Mouse (Mus musculus) layer of hippocampus, adult 18-20 months (tissue): ENCODE measurements around the gene Mylk2. TPM values are rescaled to one million over a fixed set of nuclear protein-coding genes. Genes with fewer than 3 reads are reported as not detected.

Experiments
- DNase-seq, 2 experiments: peaks; one replicate each; pipeline ENCODE4 v3.0.0; 2022; ENCODE audit warnings: low spot score in 2 of 2
- long read RNA-seq: library from polyadenylated mRNA; stranded (forward); transcript quantifications from one replicate; pipeline ENCODE4 v2.0.0, GENCODE M21; 2021
- total RNA-seq, 2 experiments: library from RNA; stranded (reverse); gene quantifications; 2 replicates each; pipeline ENCODE4 v1.2.3; 2021

Mylk2 gene
- total RNA-seq = not detected
- long read RNA-seq = 0 reads

DNA sequence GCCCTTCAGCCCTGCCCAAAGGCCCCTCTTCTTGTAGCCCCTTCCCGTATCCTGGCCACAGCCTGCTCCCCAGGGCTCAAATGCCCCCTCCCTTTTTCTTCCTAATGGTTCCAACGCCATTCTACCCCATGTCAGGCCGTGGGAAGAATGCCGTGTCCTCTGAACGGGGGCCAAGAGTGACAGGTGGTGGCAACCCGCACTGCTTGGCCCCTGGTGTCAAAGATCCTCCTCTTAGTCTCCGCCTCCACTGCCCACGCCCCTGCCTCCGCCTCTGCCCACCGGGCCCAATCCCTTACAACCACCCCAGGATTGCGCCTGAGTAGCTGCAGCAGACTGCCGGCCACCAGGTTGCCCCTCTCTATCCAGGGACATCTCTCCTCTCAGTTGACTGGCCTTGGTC lies at the start of gene Mylk2:
Mylk2 (plus strand) TSS at position 322 of the 400 bp plus-strand sequence.
- DNase-seq = no peak

DNA sequence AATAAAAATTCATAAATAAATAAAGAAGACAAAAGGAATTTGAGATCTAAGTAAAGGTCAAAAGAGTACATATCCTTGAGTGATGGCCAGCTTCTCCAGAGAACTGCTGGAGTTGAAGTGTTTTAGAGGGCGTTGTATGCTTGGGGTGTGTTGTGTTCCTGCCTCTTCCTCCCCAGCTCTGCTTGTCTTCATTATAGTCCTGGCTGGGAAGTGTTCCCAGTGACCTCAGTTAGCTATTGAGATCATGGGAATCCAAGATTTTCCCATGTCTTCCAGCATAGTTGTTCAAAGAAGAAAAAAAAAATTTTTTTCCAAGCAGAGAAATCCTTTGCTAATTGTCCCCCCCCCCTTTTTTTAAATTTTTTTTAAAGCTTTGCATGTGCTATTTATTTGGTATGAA lies 49.3 kb upstream of the Mylk2 start:
- no peak for DNase-seq

DNA sequence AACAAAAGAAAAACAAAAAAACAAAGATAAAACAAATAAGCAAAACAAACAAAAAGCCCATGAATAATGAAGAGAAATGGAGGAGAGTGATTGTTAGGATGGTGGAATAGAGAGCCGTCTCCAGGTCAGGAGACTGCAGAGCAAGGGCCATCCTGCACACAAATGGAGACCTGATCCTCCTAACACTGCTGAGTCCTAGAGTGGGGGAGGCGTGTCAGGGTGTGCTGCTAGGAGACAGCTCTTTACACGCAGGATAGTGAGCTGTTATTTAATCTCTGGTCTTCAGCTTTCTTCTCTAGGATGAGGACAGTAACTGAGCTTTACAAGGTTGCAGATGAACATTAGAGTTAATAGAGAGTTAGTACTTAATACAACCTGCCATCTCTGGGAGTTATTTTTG lies 48.5 kb upstream of the Mylk2 start:
- no peak for DNase-seq

DNA sequence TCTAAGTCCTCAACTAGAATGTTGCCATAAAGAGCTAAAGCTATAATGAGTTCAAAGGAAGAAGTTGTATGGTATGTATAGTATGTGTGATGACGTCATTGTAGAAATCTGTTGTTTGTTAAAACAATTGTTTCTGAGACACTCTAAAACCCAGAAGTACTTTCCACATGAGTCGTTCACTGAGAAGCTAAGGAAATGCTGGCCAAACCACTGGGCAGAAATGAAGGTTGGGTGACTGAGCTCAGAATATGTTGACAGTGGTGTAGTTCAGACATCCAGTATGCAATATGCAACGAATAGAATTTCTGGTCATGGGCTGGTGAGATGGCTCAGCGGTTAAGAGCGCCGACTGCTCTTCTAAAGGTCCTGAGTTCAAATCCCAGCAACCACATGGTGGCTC lies 47.8 kb upstream of the Mylk2 start:
- DNase-seq = no peak

DNA sequence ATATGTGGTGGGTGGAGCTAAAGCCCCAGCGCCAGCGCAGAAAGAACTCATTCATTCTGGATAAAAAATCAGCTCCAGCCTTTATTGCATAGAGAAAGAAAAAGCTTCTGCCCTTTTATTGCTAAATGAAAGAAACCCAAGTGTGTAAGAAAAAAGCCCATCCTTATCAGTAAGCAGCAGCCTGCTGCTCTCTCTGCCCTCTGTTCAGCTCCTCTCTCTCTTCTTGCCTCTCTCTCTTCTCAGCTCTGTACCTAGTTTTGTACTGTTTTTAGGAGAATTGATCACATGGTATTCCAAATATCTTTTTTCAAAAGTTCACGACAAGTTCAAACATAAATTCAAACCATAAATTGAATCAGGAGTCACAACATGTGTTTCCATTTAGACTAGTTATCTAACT lies 32.9 kb upstream of the Mylk2 start:
- DNase-seq = no peak

DNA sequence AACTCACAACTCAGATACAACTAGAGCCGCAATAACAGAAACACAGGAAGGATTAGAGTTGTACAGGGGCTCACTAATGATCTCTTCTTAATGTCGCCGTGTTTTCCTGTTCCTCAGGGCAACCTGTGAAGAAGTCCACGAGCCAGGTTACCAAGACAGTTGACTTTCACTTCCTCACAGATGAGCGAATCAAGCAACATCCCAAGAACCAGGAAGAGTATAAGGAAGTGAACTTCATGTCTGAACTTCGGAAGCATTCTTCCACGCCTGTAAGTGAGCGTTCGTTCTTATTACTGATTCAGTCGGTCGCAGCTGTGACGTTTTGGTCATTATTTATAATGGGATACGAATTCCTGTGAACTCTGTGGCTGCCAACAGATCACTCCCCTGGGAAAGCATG lies 30.3 kb upstream of the Mylk2 start:
- no peak for DNase-seq

DNA sequence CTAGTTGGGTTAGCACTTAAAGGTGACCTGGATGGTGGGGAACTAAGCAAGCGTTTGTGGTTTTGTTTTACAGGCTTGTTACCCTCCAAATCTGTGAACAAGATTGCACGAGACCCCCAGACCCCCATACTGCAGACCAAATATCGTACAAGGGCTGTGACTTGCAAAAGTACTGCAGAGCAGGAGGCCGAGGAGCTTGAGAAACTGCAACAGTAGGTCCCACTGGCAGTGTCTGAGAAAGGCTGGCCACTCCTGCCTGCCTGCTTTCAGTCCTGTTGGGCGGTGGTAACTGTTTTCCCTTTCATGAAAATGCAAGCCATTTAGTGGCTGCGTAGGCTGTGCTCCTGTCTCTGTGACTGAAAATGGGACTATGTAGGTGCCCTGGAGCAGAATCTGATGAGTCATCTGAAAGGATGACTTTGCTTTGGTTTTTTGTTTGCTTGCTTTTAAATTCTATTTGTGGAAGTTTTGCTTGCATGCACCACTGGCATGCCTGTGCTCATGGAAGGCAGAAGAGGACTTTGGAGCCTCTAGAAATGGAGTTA lies 27.0 kb upstream of the Mylk2 start:
- peak in 1 of 2 experiments; percentile 70 for DNase-seq

DNA sequence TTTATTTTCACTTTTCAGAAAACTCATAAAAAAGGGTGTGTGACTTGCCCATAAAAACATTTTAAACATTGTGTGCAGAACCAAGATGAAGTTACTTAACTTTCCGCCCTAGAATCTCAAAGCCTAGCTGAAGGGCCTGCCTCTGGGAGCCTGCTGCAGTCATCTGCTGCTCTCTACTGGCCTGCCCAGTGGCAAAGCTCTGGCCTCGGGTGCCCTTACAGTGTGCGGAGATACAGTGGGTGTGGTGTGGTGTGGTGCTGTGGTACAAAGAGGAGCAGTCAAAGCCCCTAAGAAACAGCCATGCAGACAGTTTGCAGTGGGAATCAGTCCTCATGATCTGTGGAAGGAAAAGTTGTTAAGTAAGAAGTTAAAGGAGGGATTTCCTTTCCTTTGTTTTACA lies 23.9 kb upstream of the Mylk2 start:
- no peak for DNase-seq

DNA sequence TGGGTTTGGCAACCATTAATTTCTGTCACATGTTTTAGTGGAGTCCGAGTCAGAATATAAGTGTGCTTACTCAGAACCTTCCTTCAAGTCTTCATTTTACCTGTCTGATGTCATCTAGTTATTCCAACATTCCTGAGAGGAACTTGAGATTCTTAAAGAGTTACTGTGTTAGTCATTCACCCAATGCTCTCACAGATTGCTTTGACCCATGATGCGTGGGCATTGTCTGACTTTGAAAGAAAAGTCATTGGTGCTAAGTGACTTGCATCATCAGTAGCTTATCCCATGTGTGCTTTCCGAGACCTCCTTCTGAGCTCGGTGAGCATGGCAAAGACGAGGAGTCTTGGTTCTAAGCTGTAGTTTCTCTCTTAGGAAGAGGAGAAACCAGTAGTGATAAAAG lies 22.4 kb upstream of the Mylk2 start:
- DNase-seq = no peak

DNA sequence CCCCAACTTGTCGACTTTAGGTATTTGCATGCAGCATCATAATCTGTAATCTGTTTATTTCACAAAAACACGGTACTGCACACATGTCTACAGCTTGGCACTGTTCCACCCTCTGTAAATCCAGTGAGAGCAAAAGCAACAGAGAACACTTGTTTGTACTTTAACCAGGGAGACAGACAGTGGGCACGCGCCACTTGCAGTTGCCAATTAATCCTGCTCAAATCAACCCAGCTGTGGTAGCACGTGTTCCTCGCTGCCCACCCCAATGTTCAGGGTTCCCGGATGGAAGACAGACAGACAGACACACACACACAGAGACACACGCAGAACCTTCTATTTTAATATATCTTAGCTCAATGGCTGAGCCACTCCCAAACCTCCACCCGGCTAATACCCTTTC lies 15.3 kb upstream of the Mylk2 start:
- DNase-seq = no peak

DNA sequence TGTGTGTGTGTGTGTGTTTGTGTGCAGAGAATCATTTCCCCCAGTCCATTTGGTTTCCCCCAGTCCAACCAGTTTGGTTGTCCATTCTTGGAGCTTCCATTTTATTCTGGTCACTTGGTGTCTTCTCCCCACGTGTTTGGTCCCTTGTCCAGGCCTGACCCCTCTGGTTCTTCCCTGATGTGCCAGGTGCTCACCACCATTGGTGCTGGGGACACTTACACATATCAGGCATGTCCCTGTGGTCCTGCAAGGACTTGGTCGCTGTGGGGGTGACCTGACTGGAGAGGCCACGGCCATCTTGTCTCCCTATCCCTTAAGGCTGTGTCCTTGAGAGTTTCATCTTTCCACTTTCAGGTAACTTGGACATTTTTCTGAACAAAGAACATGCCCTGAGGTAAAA lies 14.2 kb upstream of the Mylk2 start:
- DNase-seq = no peak

DNA sequence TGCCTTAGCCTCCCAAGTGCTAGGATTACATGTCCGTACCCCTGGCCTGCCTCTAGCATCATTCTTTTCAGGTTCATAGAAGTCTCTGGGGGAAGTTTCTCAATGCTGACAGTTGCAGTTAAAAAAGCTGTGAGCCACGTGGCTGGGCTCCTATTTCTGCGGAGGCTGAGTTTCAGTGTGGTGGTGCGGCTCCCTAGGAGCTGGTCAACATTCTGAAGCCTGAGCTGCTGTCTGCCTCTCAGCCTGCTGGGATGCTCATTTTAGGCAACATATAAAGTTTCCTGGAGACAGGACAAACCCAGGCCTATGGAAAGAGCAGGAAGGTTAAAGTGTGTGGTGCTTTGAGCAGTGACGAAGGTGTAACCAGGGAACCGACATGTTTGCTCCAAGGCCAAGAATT lies 12.1 kb upstream of the Mylk2 start:
- no peak for DNase-seq

DNA sequence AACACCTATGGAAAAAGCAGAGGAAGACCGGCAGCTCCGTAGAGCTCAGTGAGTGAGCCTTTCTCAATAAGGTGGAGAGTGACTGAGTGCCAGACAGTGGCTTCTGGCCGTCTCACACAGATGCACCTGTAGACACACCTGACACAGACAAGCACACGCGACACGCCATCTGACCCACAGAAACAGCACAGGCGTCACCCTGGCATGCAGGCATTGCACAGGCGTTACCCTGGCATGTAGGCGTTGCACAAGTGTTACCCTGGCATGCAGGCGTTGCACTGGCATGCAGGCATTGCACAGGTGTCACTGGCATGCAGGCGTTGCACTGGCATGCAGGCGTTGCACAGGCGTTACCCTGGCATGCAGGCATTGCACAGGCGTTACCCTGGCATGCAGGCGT lies 9.9 kb upstream of the Mylk2 start:
- no peak for DNase-seq

DNA sequence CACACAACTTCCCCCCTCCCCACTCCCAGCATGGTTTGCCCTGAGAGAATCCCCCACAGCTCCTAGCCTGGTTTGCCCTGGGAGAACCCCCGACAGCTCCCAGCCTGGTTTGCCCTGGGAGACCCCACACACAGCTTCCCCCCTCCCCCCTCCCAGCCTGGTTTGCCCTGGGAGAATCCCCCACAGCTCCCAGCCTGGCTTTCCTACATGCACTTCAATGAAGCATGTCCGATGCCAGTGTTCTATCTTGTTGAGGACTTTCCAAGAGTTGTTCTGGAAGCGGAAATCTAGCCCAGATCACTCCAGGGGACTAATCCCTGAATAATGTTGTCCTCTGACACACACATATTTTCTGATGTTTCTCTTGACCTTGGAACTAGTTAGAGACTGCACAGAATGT lies 8.5 kb upstream of the Mylk2 start:
- no peak for DNase-seq

DNA sequence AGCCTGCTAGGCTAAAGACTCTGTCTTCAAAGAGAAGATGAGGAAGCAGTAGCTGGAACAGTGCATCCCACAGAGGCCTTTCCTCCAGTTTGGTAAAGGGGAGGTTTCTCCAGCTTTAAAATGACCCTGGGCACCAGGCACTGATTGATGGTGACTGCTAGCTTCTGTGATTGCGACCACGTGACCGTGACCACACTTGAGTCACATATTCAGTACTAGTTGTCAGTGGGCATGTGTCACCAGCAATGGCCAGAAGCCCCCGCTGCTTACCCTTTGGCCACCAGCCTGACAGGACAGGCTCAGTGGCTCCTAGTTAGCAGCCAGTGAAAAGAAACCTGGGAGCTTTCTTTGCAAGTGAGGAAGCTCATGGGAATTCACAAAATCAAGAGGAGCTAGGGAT lies 7.6 kb upstream of the Mylk2 start:
- DNase-seq = no peak

DNA sequence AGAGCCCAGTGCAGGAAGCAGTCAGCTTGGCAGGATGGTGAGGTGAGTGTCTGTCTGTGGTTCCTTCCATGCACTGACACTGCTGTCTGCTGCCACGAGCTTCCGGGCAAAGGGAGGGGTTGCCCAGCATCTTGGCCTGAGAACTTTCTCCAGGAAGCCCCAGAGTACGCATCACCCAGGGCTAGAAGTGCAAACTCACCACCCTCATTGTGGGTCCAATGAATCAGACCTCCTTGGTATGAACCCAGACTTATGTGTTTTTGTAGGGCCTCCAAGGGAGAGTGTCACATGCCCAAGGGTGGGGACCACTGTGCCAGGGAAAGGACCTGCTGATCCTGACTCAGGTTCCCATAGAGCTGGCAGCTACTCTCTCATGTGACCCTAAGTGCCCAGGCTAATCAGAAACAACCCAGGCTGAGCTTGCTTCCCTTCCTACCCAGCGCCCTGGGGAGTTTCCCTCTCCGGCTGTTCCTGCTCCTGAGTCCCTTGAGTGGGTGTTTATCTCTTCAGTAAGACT lies 7.0 kb upstream of the Mylk2 start:
- DNase-seq = no peak

DNA sequence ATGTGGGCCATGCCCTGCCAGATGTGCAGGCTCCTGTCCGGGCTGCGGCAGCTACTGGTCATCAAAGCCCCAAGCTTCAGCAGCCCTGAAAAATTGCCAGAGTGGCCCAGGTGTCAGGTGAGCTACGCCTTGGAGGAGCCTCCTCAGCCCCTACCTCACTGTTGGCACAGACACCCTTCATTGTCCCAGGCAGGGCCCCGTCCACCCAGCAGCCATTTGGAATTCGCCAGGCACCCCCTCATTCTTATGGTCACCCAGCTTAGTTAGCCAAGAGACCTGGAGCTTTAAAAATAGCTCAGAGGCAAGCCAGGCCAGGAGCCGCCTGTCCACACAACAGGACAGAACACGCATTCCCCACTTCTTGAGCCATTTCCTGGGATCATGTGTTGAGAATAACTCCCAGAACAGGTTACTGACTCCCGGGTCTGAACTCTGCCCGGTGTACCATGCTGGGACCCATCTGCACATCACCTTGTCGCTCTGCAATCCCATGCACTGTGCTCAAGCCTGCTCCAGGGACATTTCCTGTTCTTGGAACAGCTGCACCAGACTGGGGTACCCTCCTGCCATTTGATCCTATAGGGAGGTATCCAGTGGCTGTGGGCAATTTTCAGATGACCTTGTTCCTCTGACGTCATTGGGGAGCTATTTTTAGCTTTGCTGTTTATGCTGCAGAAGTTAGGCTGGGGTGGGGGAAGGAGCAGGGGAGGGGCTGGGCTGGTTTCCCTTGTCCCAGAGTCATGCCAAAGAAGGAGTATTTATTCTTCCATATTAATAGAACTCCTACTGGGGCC lies 5.9 kb upstream of the Mylk2 start:
- no peak for DNase-seq

DNA sequence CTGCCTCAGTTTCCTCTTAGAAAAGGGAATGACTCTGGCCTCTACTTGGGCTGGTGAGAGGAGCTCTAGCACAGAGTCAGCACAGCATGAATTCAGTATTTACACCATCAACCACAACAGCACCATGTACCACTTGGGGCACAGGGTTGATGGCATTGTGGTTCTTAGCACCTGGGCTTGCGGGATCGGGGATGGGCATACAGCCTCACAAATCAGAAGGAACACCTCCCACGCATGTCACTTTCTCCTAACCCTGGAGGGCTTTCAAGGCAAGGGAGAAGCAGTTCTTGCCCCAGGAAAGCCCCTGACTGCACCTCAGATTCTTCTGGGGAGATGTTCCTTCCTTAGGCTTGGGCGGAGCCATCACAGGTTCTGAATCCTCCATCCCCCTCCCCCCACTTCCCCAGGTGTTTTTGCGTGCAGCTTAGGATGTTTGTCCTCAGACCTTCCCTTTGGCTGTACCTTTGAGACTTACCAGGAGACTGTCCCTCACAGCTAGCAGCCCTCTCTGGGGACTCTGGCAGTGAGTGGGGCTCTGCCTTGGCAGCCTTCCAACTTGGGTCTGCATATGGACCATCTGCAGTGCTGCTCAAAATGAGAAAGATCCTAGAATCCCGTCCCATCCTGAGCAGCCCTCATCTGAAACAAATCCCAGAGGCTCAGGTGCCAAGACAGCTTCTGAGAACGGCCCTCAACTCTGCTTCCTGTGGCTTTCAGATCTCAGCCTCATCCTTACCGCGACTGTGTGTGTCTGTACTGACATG lies 4.7 kb upstream of the Mylk2 start:
- DNase-seq = no peak

DNA sequence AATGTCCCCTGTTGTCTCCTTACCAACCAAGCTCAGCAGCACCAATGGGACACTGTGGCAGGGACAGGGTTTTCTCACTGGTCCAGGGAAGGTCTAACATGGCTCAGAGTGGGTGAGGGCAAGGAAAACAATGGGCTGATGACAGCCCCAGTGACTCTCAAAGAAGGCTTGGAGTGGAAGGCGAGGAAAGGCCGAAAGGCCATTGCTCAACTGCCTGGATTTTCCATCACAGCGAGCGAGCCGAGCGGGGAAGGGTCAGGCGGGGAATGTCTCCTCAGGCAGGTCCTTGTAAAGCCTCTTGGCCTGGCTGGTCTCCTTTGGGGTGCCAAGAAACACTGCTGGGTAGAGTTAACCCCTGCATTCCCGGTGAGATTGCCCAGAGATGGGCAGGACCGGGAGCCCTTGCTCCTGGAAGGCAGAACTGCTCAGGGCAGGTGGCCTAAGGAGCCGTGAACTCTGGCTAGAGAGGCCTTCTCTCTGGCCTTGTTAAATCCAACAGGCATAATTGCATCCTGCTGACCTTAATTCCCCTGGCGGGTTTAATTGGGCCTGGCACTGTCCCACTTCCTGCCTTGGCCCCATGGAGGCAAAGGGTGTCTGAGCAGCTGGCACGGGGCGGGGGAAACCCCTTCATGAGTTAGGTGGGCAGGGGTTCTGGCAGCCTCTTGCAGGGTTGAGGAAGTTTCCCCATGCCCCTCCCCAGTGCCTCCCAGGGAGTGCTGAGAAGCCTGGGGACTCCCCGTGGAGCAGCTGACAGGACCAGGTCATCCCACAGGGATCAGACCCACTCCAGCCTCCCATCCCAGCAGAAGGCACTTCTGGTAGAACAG lies 3.8 kb upstream of the Mylk2 start:
- DNase-seq = no peak

DNA sequence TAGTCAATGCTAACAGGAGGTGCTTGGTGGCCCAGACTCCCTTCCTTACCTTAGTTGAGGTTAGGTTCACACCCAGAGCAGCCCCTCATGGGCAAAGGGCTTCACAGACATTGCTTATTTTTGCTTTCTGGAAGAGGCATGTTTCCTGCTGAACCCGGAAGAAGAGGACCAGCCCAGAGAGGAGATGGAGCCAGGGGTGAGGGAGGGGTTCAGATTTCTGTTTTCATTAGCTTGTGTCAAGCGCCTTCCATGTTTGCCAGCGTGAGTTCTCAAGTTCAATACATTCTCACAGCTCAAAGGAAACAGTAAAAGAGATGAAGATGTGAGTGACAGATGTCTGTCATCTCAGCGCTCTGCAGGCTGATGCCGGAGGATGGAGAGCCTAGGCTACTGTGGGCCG lies 1.3 kb upstream of the Mylk2 start:
- DNase-seq = no peak

DNA sequence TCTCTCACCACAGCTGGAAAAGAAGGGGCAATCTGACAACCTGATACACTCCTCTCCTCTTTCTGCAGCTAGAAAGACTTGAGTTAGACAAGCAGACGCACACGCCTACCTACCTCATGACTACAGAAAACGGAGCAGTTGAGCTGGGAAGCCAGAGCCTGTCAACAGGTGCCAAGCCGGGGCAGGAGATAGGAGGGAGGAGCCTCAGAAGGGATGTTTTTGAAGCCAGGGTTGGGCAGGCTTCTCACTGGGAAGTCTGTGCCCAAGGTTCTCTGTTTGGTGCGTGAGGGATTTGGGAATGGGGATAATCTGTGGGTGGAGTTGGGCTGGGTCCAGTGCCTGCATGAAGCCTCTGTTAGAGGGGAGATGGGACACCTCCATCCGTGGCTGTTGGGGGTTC lies 280 bp downstream of the Mylk2 start:
- DNase-seq = no peak
